Mouse (Mus musculus): Measurements from ENCODE around the gene Tulp1. TPM values are rescaled to one million over a fixed set of nuclear protein-coding genes. Genes with fewer than 3 reads are reported as not detected.

Tulp1 gene
- polyA plus RNA-seq, 1 experiment from 2014 or later: 3.4 TPM

- peak within 1 kb of the TSS; percentile 74 for H3K27ac ChIP-seq (replicated peaks; ENCODE audit: low read depth, low read length)
- WGBS: under 1% methylated on average over 65 of the region's 69 CpGs
- H3K4me2 ChIP-seq (ENCODE audit: low read depth, severe bottlenecking): peak within 1 kb of the TSS; percentile 79
- H3K4me1 ChIP-seq (ENCODE audit: control insufficient read depth, insufficient read depth, low read length): peaks cover 12% of the 10 kb centered on the region; the same call in 1 of the 2 replicates
- no peaks in the 10 kb centered on the region for H3K27me3 ChIP-seq (ENCODE audit: control insufficient read depth, insufficient read depth, low read length)
- peaks cover 10% of the 10 kb centered on the region; the same call in 1 of the 2 replicates for H3K36me3 ChIP-seq (ENCODE audit: control insufficient read depth, insufficient read depth, low read length)
- DNase-seq (ENCODE audit: low spot score) (peak; percentile 99), ATAC-seq (ENCODE audit: insufficient number of reproducible peaks, low FRiP score, low TSS enrichment, low read depth) (peak; percentile 97)
- peak within 1 kb of the TSS; percentile 81 for H3K4me3 ChIP-seq (ENCODE audit: low read depth, low read length)
- no peaks in the 10 kb centered on the region for H3K9me3 ChIP-seq (ENCODE audit: control insufficient read depth, low read length)
- peak within 1 kb of the TSS; percentile 87 for H3K9ac ChIP-seq (ENCODE audit: low read length)
Measured at GRCm38 (mm10) chr17:28313212-28313879, 51.7 kb downstream of the Tulp1 start, which contains the start of gene Fance. Gene Fance, plus strand, starts transcription at chr17:28313519.

- H3K27me3 ChIP-seq (ENCODE audit: control insufficient read depth, insufficient read depth, low read length): no peaks in the 10 kb centered on the region
- peak overlapping the region; percentile 81 for H3K4me3 ChIP-seq (ENCODE audit: low read depth, low read length)
- peaks cover 6% of the 10 kb centered on the region; the same call in 1 of the 2 replicates for H3K36me3 ChIP-seq (ENCODE audit: control insufficient read depth, insufficient read depth, low read length)
- H3K27ac ChIP-seq (replicated peaks; ENCODE audit: low read depth, low read length): no peak overlapping the region
- peak overlapping the region; percentile 27; the same call in 1 of the 2 replicates for H3K4me2 ChIP-seq (ENCODE audit: low read depth, severe bottlenecking)
- peaks cover 15% of the 10 kb centered on the region; the same call in 1 of the 2 replicates for H3K4me1 ChIP-seq (ENCODE audit: control insufficient read depth, insufficient read depth, low read length)
- DNase-seq (ENCODE audit: low spot score) (peak; percentile 58), ATAC-seq (ENCODE audit: insufficient number of reproducible peaks, low FRiP score, low TSS enrichment, low read depth) (peak; percentile 0; the same call in 1 of the 2 replicates)
- 25% methylated on average over 15 of the region's 17 CpGs for WGBS
- no peaks in the 10 kb centered on the region for H3K9me3 ChIP-seq (ENCODE audit: control insufficient read depth, low read length)
- no peak overlapping the region for H3K9ac ChIP-seq (ENCODE audit: low read length)
Measured at GRCm38 (mm10) chr17:28312232-28313211, 52.5 kb downstream of the Tulp1 start.

GRCm38 (mm10) chr17:28311366-28312132 lies 53.5 kb downstream of the Tulp1 start:
- 74% methylated on average over 5 of the region's 5 CpGs for WGBS
- no peaks in the 10 kb centered on the region for H3K9me3 ChIP-seq (ENCODE audit: control insufficient read depth, low read length)
- ATAC-seq (ENCODE audit: insufficient number of reproducible peaks, low FRiP score, low TSS enrichment, low read depth): no peak
- no peak overlapping the region for H3K27ac ChIP-seq (replicated peaks; ENCODE audit: low read depth, low read length)
- no peak for DNase-seq (ENCODE audit: low spot score)
- H3K36me3 ChIP-seq (ENCODE audit: control insufficient read depth, insufficient read depth, low read length): peaks cover 6% of the 10 kb centered on the region; the same call in 1 of the 2 replicates
- no peaks in the 10 kb centered on the region for H3K27me3 ChIP-seq (ENCODE audit: control insufficient read depth, insufficient read depth, low read length)
- no peak overlapping the region for H3K4me3 ChIP-seq (ENCODE audit: low read depth, low read length)
- H3K4me1 ChIP-seq (ENCODE audit: control insufficient read depth, insufficient read depth, low read length): peaks cover 15% of the 10 kb centered on the region; the same call in 1 of the 2 replicates
- H3K4me2 ChIP-seq (ENCODE audit: low read depth, severe bottlenecking): no peak overlapping the region
- H3K9ac ChIP-seq (ENCODE audit: low read length): no peak overlapping the region

GRCm38 (mm10) chr17:28310831-28311230 lies 54.2 kb downstream of the Tulp1 start:
- Histone ChIP-seq H3K4me2 (ENCODE audit: low read depth, severe bottlenecking) (no peak overlapping the region), H3K27me3 (ENCODE audit: control insufficient read depth, insufficient read depth, low read length) (no peaks in the 10 kb centered on the region), H3K36me3 (ENCODE audit: control insufficient read depth, insufficient read depth, low read length) (peaks cover 2% of the 10 kb centered on the region; the same call in 1 of the 2 replicates), H3K27ac (replicated peaks; ENCODE audit: low read depth, low read length) (no peak overlapping the region), H3K9me3 (ENCODE audit: control insufficient read depth, low read length) (no peaks in the 10 kb centered on the region), H3K4me3 (ENCODE audit: low read depth, low read length) (no peak overlapping the region), H3K4me1 (ENCODE audit: control insufficient read depth, insufficient read depth, low read length) (peaks cover 15% of the 10 kb centered on the region; the same call in 1 of the 2 replicates), H3K9ac (ENCODE audit: low read length) (no peak overlapping the region)
- ATAC-seq (ENCODE audit: insufficient number of reproducible peaks, low FRiP score, low TSS enrichment, low read depth): no peak
- WGBS: 86% methylated on average over 3 of the region's 3 CpGs
- no peak for DNase-seq (ENCODE audit: low spot score)

GRCm38 (mm10) chr17:28308297-28309195 lies 56.5 kb downstream of the Tulp1 start:
- Histone ChIP-seq H3K4me1 (ENCODE audit: control insufficient read depth, insufficient read depth, low read length) (peaks cover 6% of the 10 kb centered on the region; the same call in 1 of the 2 replicates), H3K27ac (replicated peaks; ENCODE audit: low read depth, low read length) (no peak overlapping the region), H3K4me2 (ENCODE audit: low read depth, severe bottlenecking) (no peak overlapping the region; the same call in 1 of the 2 replicates), H3K27me3 (ENCODE audit: control insufficient read depth, insufficient read depth, low read length) (no peaks in the 10 kb centered on the region), H3K36me3 (ENCODE audit: control insufficient read depth, insufficient read depth, low read length) (no peaks in the 10 kb centered on the region), H3K9me3 (ENCODE audit: control insufficient read depth, low read length) (no peaks in the 10 kb centered on the region), H3K9ac (ENCODE audit: low read length) (peak overlapping the region; percentile 27; the same call in 1 of the 2 replicates), H3K4me3 (ENCODE audit: low read depth, low read length) (no peak overlapping the region)
- DNase-seq (ENCODE audit: low spot score): peak; percentile 97
- peak; percentile 11; the same call in 1 of the 2 replicates for ATAC-seq (ENCODE audit: insufficient number of reproducible peaks, low FRiP score, low TSS enrichment, low read depth)
- WGBS: 16% methylated on average over 18 of the region's 18 CpGs

GRCm38 (mm10) chr17:28305172-28305571 lies 59.9 kb downstream of the Tulp1 start:
- ATAC-seq (ENCODE audit: insufficient number of reproducible peaks, low FRiP score, low TSS enrichment, low read depth): no peak
- DNase-seq (ENCODE audit: low spot score): no peak
- 51% methylated on average over 10 of the region's 10 CpGs for WGBS

More at GRCm38 (mm10) chr17:28305172-28305571, 59.9 kb downstream of the Tulp1 start:
- Histone ChIP-seq H3K9me3 (ENCODE audit: control insufficient read depth, low read length) (no peaks in the 10 kb centered on the region), H3K36me3 (ENCODE audit: control insufficient read depth, insufficient read depth, low read length) (no peaks in the 10 kb centered on the region), H3K4me3 (ENCODE audit: low read depth, low read length) (no peak overlapping the region), H3K9ac (ENCODE audit: low read length) (no peak overlapping the region), H3K27ac (replicated peaks; ENCODE audit: low read depth, low read length) (no peak overlapping the region), H3K4me2 (ENCODE audit: low read depth, severe bottlenecking) (no peak overlapping the region), H3K27me3 (ENCODE audit: control insufficient read depth, insufficient read depth, low read length) (no peaks in the 10 kb centered on the region), H3K4me1 (ENCODE audit: control insufficient read depth, insufficient read depth, low read length) (peaks cover 7% of the 10 kb centered on the region)
